Mouse (Mus musculus): ENCODE measurements around the gene Eaf2. TPM values are rescaled to one million over a fixed set of nuclear protein-coding genes. Genes with fewer than 3 reads are reported as not detected.
A peak's percentile ranks its signal among the peaks of the same experiment; 100 is the strongest.

Eaf2 gene
- polyA plus RNA-seq, 1 experiment from 2014 or later, result 0.90 TPM

- peak within 1 kb of the TSS; percentile 87 for H3K9ac ChIP-seq
- WGBS, result 1% methylated on average over 63 of the region's 64 CpGs
- H3K4me1 ChIP-seq, result peaks cover 12% of the 10 kb centered on the region
- peak within 1 kb of the TSS; percentile 98 for H3K4me3 ChIP-seq
- H3K9me3 ChIP-seq, result no peaks in the 10 kb centered on the region
- peak within 1 kb of the TSS; percentile 92 for H3K4me2 ChIP-seq
- peak; percentile 99 for ATAC-seq (ENCODE audit: borderline replicate concordance, extremely low read depth, low FRiP score, low TSS enrichment)
- no peaks in the 10 kb centered on the region for H3K36me3 ChIP-seq
- peak within 1 kb of the TSS; percentile 58 for H3K27ac ChIP-seq
- H3K27me3 ChIP-seq, result no peaks in the 10 kb centered on the region
Measured at GRCm38 (mm10) chr16:36828054-36828786, 46.6 kb downstream of the Eaf2 start, which contains the start of gene Iqcb1. TSS of gene Iqcb1 (plus strand) at chr16:36828385.

GRCm38 (mm10) chr16:36827611-36828053 lies 47.2 kb downstream of the Eaf2 start:
- peak overlapping the region; percentile 98 for H3K4me3 ChIP-seq
- no peaks in the 10 kb centered on the region for H3K27me3 ChIP-seq
- no peaks in the 10 kb centered on the region for H3K9me3 ChIP-seq
- H3K36me3 ChIP-seq, result no peaks in the 10 kb centered on the region
- H3K27ac ChIP-seq, result no peak overlapping the region
- H3K4me1 ChIP-seq, result peaks cover 12% of the 10 kb centered on the region
- WGBS, result 6% methylated on average over 11 of the region's 11 CpGs
- peak overlapping the region; percentile 87 for H3K9ac ChIP-seq
- no peak for ATAC-seq (ENCODE audit: borderline replicate concordance, extremely low read depth, low FRiP score, low TSS enrichment)
- peak overlapping the region; percentile 92 for H3K4me2 ChIP-seq

GRCm38 (mm10) chr16:36821474-36821873 lies 53.3 kb downstream of the Eaf2 start:
- 2% methylated on average over 3 of the region's 3 CpGs for WGBS
- no peaks in the 10 kb centered on the region for H3K36me3 ChIP-seq
- ATAC-seq (ENCODE audit: borderline replicate concordance, extremely low read depth, low FRiP score, low TSS enrichment), result peak; percentile 42; the same call in 1 of the 2 replicates
- no peak overlapping the region for H3K4me2 ChIP-seq
- H3K4me1 ChIP-seq, result 0 out of 2 replicates have a peak, but pooled peaks cover 4% of the 10 kb centered on the region
- no peaks in the 10 kb centered on the region for H3K9me3 ChIP-seq
- H3K27ac ChIP-seq, result no peak overlapping the region
- H3K9ac ChIP-seq, result no peak overlapping the region
- H3K4me3 ChIP-seq, result no peak overlapping the region
- no peaks in the 10 kb centered on the region for H3K27me3 ChIP-seq

GRCm38 (mm10) chr16:36820747-36821146 lies 54.1 kb downstream of the Eaf2 start:
- 63% methylated on average over 3 of the region's 3 CpGs for WGBS

GRCm38 (mm10) chr16:36820016-36820415 lies 54.8 kb downstream of the Eaf2 start:
- no peak for ATAC-seq (ENCODE audit: borderline replicate concordance, extremely low read depth, low FRiP score, low TSS enrichment)
- WGBS, result 66% methylated on average over 6 of the region's 6 CpGs

More at GRCm38 (mm10) chr16:36820747-36821146, 54.1 kb downstream of the Eaf2 start:
- H3K36me3 ChIP-seq, result no peaks in the 10 kb centered on the region
- no peak for ATAC-seq (ENCODE audit: borderline replicate concordance, extremely low read depth, low FRiP score, low TSS enrichment)
- H3K4me1 ChIP-seq, result 0 out of 2 replicates have a peak, but pooled peaks cover 4% of the 10 kb centered on the region
- no peak overlapping the region for H3K4me2 ChIP-seq
- no peaks in the 10 kb centered on the region for H3K9me3 ChIP-seq
- no peak overlapping the region for H3K4me3 ChIP-seq
- no peak overlapping the region for H3K27ac ChIP-seq
- no peak overlapping the region for H3K9ac ChIP-seq
- no peaks in the 10 kb centered on the region for H3K27me3 ChIP-seq

GRCm38 (mm10) chr16:36817321-36817926 lies 57.4 kb downstream of the Eaf2 start:
- 0 out of 2 replicates have a peak, but pooled peaks cover 4% of the 10 kb centered on the region for H3K4me1 ChIP-seq
- peak; percentile 87 for ATAC-seq (ENCODE audit: borderline replicate concordance, extremely low read depth, low FRiP score, low TSS enrichment)
- no peak overlapping the region for H3K9ac ChIP-seq
- H3K4me3 ChIP-seq, result no peak overlapping the region
- H3K4me2 ChIP-seq, result no peak overlapping the region
- H3K36me3 ChIP-seq, result no peaks in the 10 kb centered on the region
- H3K27ac ChIP-seq, result no peak overlapping the region
- H3K27me3 ChIP-seq, result no peaks in the 10 kb centered on the region
- WGBS, result 10% methylated on average over 7 of the region's 7 CpGs
- no peaks in the 10 kb centered on the region for H3K9me3 ChIP-seq

More at GRCm38 (mm10) chr16:36820016-36820415, 54.8 kb downstream of the Eaf2 start:
- H3K36me3 ChIP-seq, result no peaks in the 10 kb centered on the region
- no peaks in the 10 kb centered on the region for H3K27me3 ChIP-seq
- no peak overlapping the region for H3K27ac ChIP-seq
- H3K4me3 ChIP-seq, result no peak overlapping the region
- 0 out of 2 replicates have a peak, but pooled peaks cover 4% of the 10 kb centered on the region for H3K4me1 ChIP-seq
- H3K4me2 ChIP-seq, result no peak overlapping the region
- no peaks in the 10 kb centered on the region for H3K9me3 ChIP-seq
- H3K9ac ChIP-seq, result no peak overlapping the region

GRCm38 (mm10) chr16:36816916-36817315 lies 57.9 kb downstream of the Eaf2 start:
- Histone ChIP-seq H3K36me3 (no peaks in the 10 kb centered on the region), H3K27ac (no peak overlapping the region), H3K9ac (no peak overlapping the region), H3K27me3 (no peaks in the 10 kb centered on the region), H3K4me3 (no peak overlapping the region), H3K9me3 (no peaks in the 10 kb centered on the region), H3K4me1 (0 out of 2 replicates have a peak, but pooled peaks cover 3% of the 10 kb centered on the region), H3K4me2 (no peak overlapping the region)
- ATAC-seq (ENCODE audit: borderline replicate concordance, extremely low read depth, low FRiP score, low TSS enrichment), result peak; percentile 39; the same call in 1 of the 2 replicates

- Histone ChIP-seq H3K4me1 (no peaks in the 10 kb centered on the region), H3K27ac (no peak overlapping the region), H3K9ac (no peak overlapping the region), H3K36me3 (no peaks in the 10 kb centered on the region), H3K4me3 (no peak overlapping the region), H3K4me2 (no peak overlapping the region), H3K9me3 (no peaks in the 10 kb centered on the region), H3K27me3 (no peaks in the 10 kb centered on the region)
- 62% methylated on average over 3 of the region's 3 CpGs for WGBS
- ATAC-seq (ENCODE audit: borderline replicate concordance, extremely low read depth, low FRiP score, low TSS enrichment), result no peak
Measured at GRCm38 (mm10) chr16:36813680-36814079, 61.1 kb downstream of the Eaf2 start.

- no peaks in the 10 kb centered on the region for H3K9me3 ChIP-seq
- H3K36me3 ChIP-seq, result no peaks in the 10 kb centered on the region
- H3K4me2 ChIP-seq, result no peak overlapping the region
- H3K27ac ChIP-seq, result no peak overlapping the region
- no peak overlapping the region for H3K4me3 ChIP-seq
- no peak overlapping the region for H3K9ac ChIP-seq
- no peaks in the 10 kb centered on the region for H3K27me3 ChIP-seq
- 79% methylated on average over 3 of the region's 3 CpGs for WGBS
- H3K4me1 ChIP-seq, result no peaks in the 10 kb centered on the region
- no peak for ATAC-seq (ENCODE audit: borderline replicate concordance, extremely low read depth, low FRiP score, low TSS enrichment)
Measured at GRCm38 (mm10) chr16:36808616-36809015, 66.2 kb downstream of the Eaf2 start.

- Histone ChIP-seq H3K27ac (no peak overlapping the region), H3K4me3 (no peak overlapping the region), H3K4me1 (no peaks in the 10 kb centered on the region), H3K36me3 (no peaks in the 10 kb centered on the region), H3K4me2 (no peak overlapping the region), H3K27me3 (no peaks in the 10 kb centered on the region), H3K9ac (no peak overlapping the region), H3K9me3 (no peaks in the 10 kb centered on the region)
- ATAC-seq (ENCODE audit: borderline replicate concordance, extremely low read depth, low FRiP score, low TSS enrichment), result no peak
- 86% methylated on average over 3 of the region's 3 CpGs for WGBS
Measured at GRCm38 (mm10) chr16:36802361-36802760, 72.4 kb downstream of the Eaf2 start.

- H3K4me2 ChIP-seq, result no peak overlapping the region
- no peak overlapping the region for H3K27ac ChIP-seq
- WGBS, result 84% methylated on average over 2 of the region's 2 CpGs
- H3K36me3 ChIP-seq, result no peaks in the 10 kb centered on the region
- H3K9me3 ChIP-seq, result no peaks in the 10 kb centered on the region
- no peaks in the 10 kb centered on the region for H3K27me3 ChIP-seq
- H3K4me1 ChIP-seq, result no peaks in the 10 kb centered on the region
- no peak for ATAC-seq (ENCODE audit: borderline replicate concordance, extremely low read depth, low FRiP score, low TSS enrichment)
- no peak overlapping the region for H3K9ac ChIP-seq
- H3K4me3 ChIP-seq, result no peak overlapping the region
Measured at GRCm38 (mm10) chr16:36798334-36798733, 76.5 kb downstream of the Eaf2 start.

GRCm38 (mm10) chr16:36794976-36795375 lies 79.8 kb downstream of the Eaf2 start:
- Histone ChIP-seq H3K4me1 (no peaks in the 10 kb centered on the region), H3K27me3 (no peaks in the 10 kb centered on the region), H3K4me3 (no peak overlapping the region), H3K4me2 (no peak overlapping the region), H3K27ac (no peak overlapping the region), H3K36me3 (no peaks in the 10 kb centered on the region), H3K9me3 (no peaks in the 10 kb centered on the region), H3K9ac (no peak overlapping the region)
- ATAC-seq (ENCODE audit: borderline replicate concordance, extremely low read depth, low FRiP score, low TSS enrichment), result no peak
- WGBS, result 70% methylated on average over 2 of the region's 2 CpGs

All from lung, embryonic 15.5 days (tissue).